In genomic region chr5:41117658-41118057, GRCm38 (mm10) we compare ENCODE assay signal across 18 mouse cellular contexts.
"Had no signal": no experiment of that assay in that cellular context is flagged by ENCODE, and none has a peak within 500 bp of the region (broad histone marks: within the 10 kb centered on the region; RNA-seq: fewer than 3 reads in every experiment).

No protein-coding gene starts in this region.

- H3K9me3 ChIP-seq: liver, embryonic 13.5 days; midbrain, embryonic 10.5 days; midbrain, embryonic 13.5 days; neural tube, embryonic 12.5 days had no signal

- DNase-seq: kidney, adult 8-10 months; kidney, postnatal 14 days; layer of hippocampus, adult 9-11 months; liver, embryonic 13.5 days; lung, adult 2 months; lung, postnatal 14 days; lung, postnatal 4 days; retina, postnatal 1 day; right cerebral cortex, postnatal 25 days; spleen, adult 18-20 months; thymus, adult 18-20 months; thymus, postnatal 36 days had no signal

- H3K36me3 ChIP-seq: liver, embryonic 13.5 days; midbrain, embryonic 10.5 days; midbrain, embryonic 13.5 days; neural tube, embryonic 12.5 days had no signal

- H3K4me3 ChIP-seq: layer of hippocampus, adult 2 months; liver, embryonic 13.5 days; midbrain, embryonic 10.5 days; midbrain, embryonic 13.5 days; neural tube, embryonic 12.5 days had no signal

- H3K9ac ChIP-seq: liver, embryonic 13.5 days; midbrain, embryonic 13.5 days; neural tube, embryonic 12.5 days had no signal

- H3K27me3 ChIP-seq: liver, embryonic 13.5 days; midbrain, embryonic 13.5 days; neural tube, embryonic 12.5 days had no signal

- H3K4me2 ChIP-seq: liver, embryonic 13.5 days; midbrain, embryonic 13.5 days; neural tube, embryonic 12.5 days had no signal

- H3K27ac ChIP-seq: layer of hippocampus, adult 2 months; liver, embryonic 13.5 days; midbrain, embryonic 10.5 days; midbrain, embryonic 13.5 days; neural tube, embryonic 12.5 days had no signal

- H3K4me1 ChIP-seq: liver, embryonic 13.5 days; midbrain, embryonic 10.5 days; midbrain, embryonic 13.5 days; neural tube, embryonic 12.5 days had no signal

- ATAC-seq: intestine, postnatal 0 days; midbrain, embryonic 13.5 days; midbrain, embryonic 16.5 days had no signal
